Mouse (Mus musculus) bone marrow, adult 2 months (tissue): Measurements from ENCODE around the gene Igf2bp3.

Experiments used
- CTCF ChIP-seq: fragments of 200-500 bp; IDR thresholded peaks from 2 replicates; pipeline ENCODE4 v1.5.1; 2011; ENCODE audit warnings: low read length, control low read depth; ENCODE audit not compliant: control insufficient read depth, insufficient read depth
- POLR2A ChIP-seq: fragments of 200-500 bp; IDR thresholded peaks from 2 replicates; pipeline ENCODE4 v1.6.1; 2011; ENCODE audit warnings: low read depth, mild to moderate bottlenecking, control low read depth, low read length, borderline replicate concordance; ENCODE audit not compliant: control insufficient read depth

- TF ChIP-seq CTCF (no peak), POLR2A (no peak)
These were observed 47.4 kb downstream of the Igf2bp3 start for GRCm38 (mm10) chr6:49167406-49167805.
